Mouse (Mus musculus) spleen, adult 2 months (tissue): Measurements from ENCODE around the gene Irf3.

ENCODE experiments used
- CTCF ChIP-seq: fragments of 200-500 bp; IDR thresholded peaks from 2 replicates; pipeline ENCODE4 v1.5.1; 2011; ENCODE audit warnings: mild to moderate bottlenecking, inconsistent platforms; ENCODE audit not compliant: insufficient read depth, insufficient read length, insufficient replicate concordance; ENCODE audit errors: extremely low read depth
- POLR2A ChIP-seq: fragments of 200-500 bp; IDR thresholded peaks from 2 replicates; pipeline ENCODE4 v1.6.1; 2011; ENCODE audit warnings: low read depth, low read length, inconsistent platforms

DNA sequence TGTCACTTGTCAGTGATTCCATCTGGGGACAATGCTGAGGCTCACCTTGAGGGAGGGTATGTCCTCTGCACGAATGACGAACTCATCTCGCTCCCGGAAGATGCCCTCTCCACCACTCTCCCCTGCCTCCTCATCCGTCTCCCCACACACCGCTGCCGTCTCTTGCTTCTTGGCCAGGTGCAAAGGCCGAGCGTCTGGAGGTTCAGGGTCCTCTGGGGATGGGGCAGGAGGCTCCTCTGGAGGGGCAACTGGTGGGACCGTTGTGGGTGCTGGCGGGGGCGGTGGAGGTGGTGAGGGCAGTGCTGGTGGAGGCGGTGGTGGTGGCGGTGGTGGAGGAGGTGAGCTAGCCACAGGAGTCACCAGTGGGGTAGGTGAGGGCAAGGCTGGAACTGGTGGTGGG, 45.9 kb downstream of the Irf3 start:
- TF ChIP-seq POLR2A (no peak), CTCF (no peak)
